Mouse (Mus musculus) kidney, postnatal 0 days (tissue): ENCODE data around the gene Plekha4. TPM values are rescaled to one million over a fixed set of nuclear protein-coding genes. Genes with fewer than 3 reads are reported as not detected.
A peak's percentile ranks its signal among the peaks of the same experiment; 100 is the strongest.

Experiments used
- ATAC-seq: fragments of 200-750 bp; cut with Nextera tagmentation; replicated peaks from 2 replicates; pipeline ENCODE4 v1.8.0; 2017; ENCODE audit warnings: low read depth, moderate number of reproducible peaks, moderate TSS enrichment, moderate library complexity; ENCODE audit not compliant: low FRiP score
- DNase-seq: peaks from one replicate; pipeline ENCODE4 v3.0.0-alpha.2; 2016; ENCODE audit warnings: low spot score
- H3K27ac ChIP-seq: fragments of 300-500 bp; sonication (generic); 2 replicates; pipeline ENCODE4 v1.5.1; 2014; ENCODE audit warnings: mild to moderate bottlenecking
- H3K27me3 ChIP-seq: fragments of 300-500 bp; sonication (generic); 2 replicates; pipeline ENCODE4 v1.6.1; 2014; ENCODE audit warnings: low read length, mixed read lengths; ENCODE audit not compliant: insufficient read depth
- H3K36me3 ChIP-seq: fragments of 300-500 bp; sonication (generic); 2 replicates; pipeline ENCODE4 v1.6.1; 2014; ENCODE audit warnings: low read length, mixed read lengths; ENCODE audit not compliant: insufficient read depth
- H3K4me1 ChIP-seq: fragments of 300-500 bp; sonication (generic); replicated peaks from 2 replicates; pipeline ENCODE4 v1.6.1; 2014; ENCODE audit warnings: antibody characterized with exemption, low read length, mixed read lengths; ENCODE audit not compliant: insufficient read depth
- H3K4me2 ChIP-seq: fragments of 300-500 bp; sonication (generic); 2 replicates; pipeline ENCODE4 v1.6.1; 2014; ENCODE audit warnings: mild to moderate bottlenecking, low read length, moderate library complexity, mixed read lengths
- H3K4me3 ChIP-seq: fragments of 300-500 bp; sonication (generic); replicated peaks from 2 replicates; pipeline ENCODE4 v1.5.1; 2014; ENCODE audit warnings: low read depth, low read length
- H3K9ac ChIP-seq: fragments of 300-500 bp; sonication (generic); 2 replicates; pipeline ENCODE4 v1.6.1; 2014; ENCODE audit warnings: low read depth, low read length
- H3K9me3 ChIP-seq: fragments of 300-500 bp; sonication (generic); replicated peaks from 2 replicates; pipeline ENCODE4 v1.6.1; 2016; ENCODE audit warnings: low read length, inconsistent platforms, mixed read lengths
- CTCF ChIP-seq: IDR thresholded peaks from 2 replicates; pipeline ENCODE4 v1.5.1; 2016; ENCODE audit warnings: antibody characterized with exemption, low read depth, mild to moderate bottlenecking, moderate library complexity
- WGBS: fragments of 180-500 bp; shearing (Covaris S2); extraction: QIAGEN DNeasy Blood & Tissue Kit; methylation state at CpG from one replicate; pipeline ENCODE4 v1.1.7; 2014; 5-methylcytosine and 5-hydroxymethylcytosine counted together
- polyA plus RNA-seq: library from polyadenylated mRNA; unstranded; fragments of >200 nt; fragmentation: Nextera tagmentation; extraction: Ambion mirVana; gene quantifications from 2 replicates; pipeline ENCODE4 v1.2.1, GENCODE M21; 2015

The Plekha4 gene
- polyA plus RNA-seq, 1 experiment from 2014 or later: 5.8 TPM

DNA sequence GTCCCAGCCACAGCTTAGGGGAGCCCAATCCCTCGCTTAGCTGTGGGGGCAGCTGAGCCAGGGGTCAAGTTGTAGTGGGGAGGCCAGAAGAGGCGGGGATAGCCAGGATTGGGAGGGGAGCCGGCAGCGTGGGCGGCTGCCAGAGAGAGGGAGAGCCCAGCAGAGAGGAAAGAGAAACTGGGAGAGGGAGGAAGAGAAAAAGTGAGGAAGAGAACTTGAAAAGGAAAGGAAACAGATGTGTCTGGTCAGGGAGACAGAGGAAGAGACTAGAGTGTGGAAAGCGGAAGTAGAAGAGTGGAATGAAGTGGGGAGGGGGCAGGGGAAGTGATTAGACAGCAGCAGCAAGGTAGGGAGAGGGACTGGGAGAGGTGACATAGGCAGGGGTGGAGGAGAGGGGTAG lies 3.3 kb downstream of the Plekha4 start:
- WGBS: 7% methylated on average over 6 of the region's 6 CpGs
- peaks cover 21% of the 10 kb centered on the region for H3K4me1 ChIP-seq
- no peaks in the 10 kb centered on the region for H3K36me3 ChIP-seq
- H3K9me3 ChIP-seq: no peaks in the 10 kb centered on the region
- TF ChIP-seq CTCF: no peak
- no peak overlapping the region for H3K9ac ChIP-seq
- H3K4me3 ChIP-seq: no peak overlapping the region
- DNase-seq (peak; percentile 72), ATAC-seq (no peak)
- H3K4me2 ChIP-seq: peak overlapping the region; percentile 43
- no peaks in the 10 kb centered on the region for H3K27me3 ChIP-seq
- peak overlapping the region; percentile 52 for H3K27ac ChIP-seq

- no peaks in the 10 kb centered on the region for H3K9me3 ChIP-seq
- no peak overlapping the region for H3K9ac ChIP-seq
- no peaks in the 10 kb centered on the region for H3K36me3 ChIP-seq
- peak overlapping the region; percentile 50; the same call in 1 of the 2 replicates for H3K27ac ChIP-seq
- peaks cover 12% of the 10 kb centered on the region for H3K4me1 ChIP-seq
- 49% methylated on average over 2 of the region's 2 CpGs for WGBS
- DNase-seq: no peak
- H3K27me3 ChIP-seq: no peaks in the 10 kb centered on the region
- TF ChIP-seq CTCF: no peak
- H3K4me3 ChIP-seq: no peak overlapping the region
- no peak for ATAC-seq
- H3K4me2 ChIP-seq: peak overlapping the region; percentile 43
Observed at GRCm38 (mm10) chr7:45530643-45531042, 4.5 kb downstream of the Plekha4 start.

- no peak; the same call in 1 of the 2 replicates for TF ChIP-seq CTCF
- Histone ChIP-seq H3K9ac (no peak overlapping the region), H3K9me3 (no peaks in the 10 kb centered on the region), H3K27ac (no peak overlapping the region), H3K4me2 (no peak overlapping the region), H3K27me3 (no peaks in the 10 kb centered on the region), H3K4me3 (no peak overlapping the region), H3K4me1 (peaks cover 5% of the 10 kb centered on the region), H3K36me3 (no peaks in the 10 kb centered on the region)
- ATAC-seq (no peak), DNase-seq (no peak)
- WGBS: 80% methylated on average over 1 of the region's 1 CpGs
Observed at GRCm38 (mm10) chr7:45535676-45536075, 9.5 kb downstream of the Plekha4 start.

- peaks cover 5% of the 10 kb centered on the region for H3K4me1 ChIP-seq
- no peak for ATAC-seq
- H3K9me3 ChIP-seq: no peaks in the 10 kb centered on the region
- peak overlapping the region; percentile 82 for H3K4me2 ChIP-seq
- no peak for TF ChIP-seq CTCF
- H3K36me3 ChIP-seq: no peaks in the 10 kb centered on the region
- H3K27me3 ChIP-seq: no peaks in the 10 kb centered on the region
- peak overlapping the region; percentile 52; the same call in 1 of the 2 replicates for H3K9ac ChIP-seq
- no peak for DNase-seq
- H3K4me3 ChIP-seq: no peak overlapping the region
- WGBS: 80% methylated on average over 10 of the region's 10 CpGs
- no peak overlapping the region for H3K27ac ChIP-seq
Observed at GRCm38 (mm10) chr7:45537602-45538001, 11.5 kb downstream of the Plekha4 start.

- whole genome bisulfite sequencing: 5% methylated on average over 28 of the region's 29 CpGs
- peak; percentile 64 for TF ChIP-seq CTCF
- ATAC-seq: peak; percentile 77
- Histone ChIP-seq H3K4me1 (peaks cover 5% of the 10 kb centered on the region), H3K9me3 (no peaks in the 10 kb centered on the region), H3K4me3 (peak overlapping the region; percentile 51), H3K27me3 (no peaks in the 10 kb centered on the region), H3K9ac (peak overlapping the region; percentile 52), H3K4me2 (peak overlapping the region; percentile 82), H3K36me3 (no peaks in the 10 kb centered on the region), H3K27ac (no peak overlapping the region)
- peak; percentile 87 for DNase-seq
Observed at GRCm38 (mm10) chr7:45538163-45539041, 12.3 kb downstream of the Plekha4 start.

DNA sequence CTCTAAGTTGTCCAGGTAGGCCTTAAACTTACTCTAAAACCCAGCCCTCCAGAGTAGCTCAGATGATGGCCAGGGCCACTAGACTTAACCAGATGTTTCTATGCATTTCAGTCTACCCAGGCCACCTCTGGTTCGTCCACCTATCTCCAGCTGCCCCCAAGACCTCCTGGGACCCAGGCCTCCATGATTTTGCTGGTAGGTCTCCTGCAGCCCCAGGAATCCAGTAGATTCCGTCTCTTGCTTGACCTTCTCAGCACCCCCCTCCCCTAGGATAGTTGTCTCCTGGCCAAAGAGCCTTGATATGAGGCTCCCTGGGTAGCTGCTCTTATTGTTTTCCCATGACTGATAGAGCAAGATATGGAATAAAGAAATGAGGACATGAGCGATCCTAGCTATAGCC lies 13.0 kb downstream of the Plekha4 start:
- Histone ChIP-seq H3K9me3 (no peaks in the 10 kb centered on the region), H3K36me3 (no peaks in the 10 kb centered on the region), H3K27me3 (no peaks in the 10 kb centered on the region), H3K4me3 (no peak overlapping the region), H3K27ac (no peak overlapping the region; the same call in 1 of the 2 replicates), H3K4me1 (peaks cover 5% of the 10 kb centered on the region), H3K9ac (no peak overlapping the region), H3K4me2 (no peak overlapping the region)
- 79% methylated on average over 3 of the region's 3 CpGs for WGBS
- DNase-seq (no peak), ATAC-seq (no peak)
- no peak for TF ChIP-seq CTCF
